Mouse (Mus musculus) hematopoietic stem cell, adult 5-6 weeks (primary cell): ENCODE results near the gene Mblac2. TPM values are rescaled to one million over a fixed set of nuclear protein-coding genes. Genes with fewer than 3 reads are reported as not detected.
A peak's percentile ranks its signal among the peaks of the same experiment; 100 is the strongest.

Experiments
- ATAC-seq, 2 experiments: fragments of 125-278 bp in 1 of 2; replicated peaks in 1 of 2; 2 replicates each; pipeline ENCODE4 v1.8.0; 2016 to 2017; ENCODE audit warnings: inconsistent platforms in 2 of 2, mild to moderate bottlenecking in 2 of 2, moderate number of reproducible peaks in 2 of 2, low read depth in 1 of 2, moderate TSS enrichment in 1 of 2; ENCODE audit not compliant: low FRiP score in 2 of 2, poor library complexity in 2 of 2, severe bottlenecking in 2 of 2, insufficient read depth in 1 of 2, low TSS enrichment in 1 of 2
- total RNA-seq: library from RNA; stranded (forward); fragments of 172-1452, 232-1000 nt; gene quantifications from 2 replicates; pipeline ENCODE4 v1.2.3, GENCODE M21; 2017

Gene Mblac2
- total RNA-seq, 1 experiment from 2014 or later: 4.4 TPM

DNA sequence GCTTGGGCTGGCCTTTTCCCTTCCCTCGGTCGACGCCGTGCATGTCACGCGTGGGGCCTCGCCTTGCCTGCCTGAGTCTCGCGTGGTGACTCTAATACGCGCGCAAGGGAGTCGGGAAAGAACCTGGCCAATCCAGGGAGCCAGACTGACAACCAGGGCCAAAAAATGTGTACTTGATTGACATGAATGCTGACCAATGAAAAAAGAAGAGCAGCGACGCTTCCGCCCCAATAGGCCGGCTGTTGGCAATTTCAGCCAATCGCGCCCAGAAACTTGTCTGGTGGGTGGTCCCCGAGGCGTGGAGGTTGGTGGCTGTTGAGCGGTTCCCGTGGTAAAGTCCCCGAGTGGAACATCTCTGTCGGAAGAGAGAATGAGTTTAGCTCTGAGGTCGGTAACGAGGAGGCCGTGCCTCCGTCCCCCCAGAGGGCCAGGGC is 71.8 kb downstream of the Mblac2 start, which contains the start of gene Cetn3:
TSS of gene Cetn3 (plus strand) at position 107 of the 434 bp plus-strand sequence.
- ATAC-seq: peak; percentile 86 to 89

DNA sequence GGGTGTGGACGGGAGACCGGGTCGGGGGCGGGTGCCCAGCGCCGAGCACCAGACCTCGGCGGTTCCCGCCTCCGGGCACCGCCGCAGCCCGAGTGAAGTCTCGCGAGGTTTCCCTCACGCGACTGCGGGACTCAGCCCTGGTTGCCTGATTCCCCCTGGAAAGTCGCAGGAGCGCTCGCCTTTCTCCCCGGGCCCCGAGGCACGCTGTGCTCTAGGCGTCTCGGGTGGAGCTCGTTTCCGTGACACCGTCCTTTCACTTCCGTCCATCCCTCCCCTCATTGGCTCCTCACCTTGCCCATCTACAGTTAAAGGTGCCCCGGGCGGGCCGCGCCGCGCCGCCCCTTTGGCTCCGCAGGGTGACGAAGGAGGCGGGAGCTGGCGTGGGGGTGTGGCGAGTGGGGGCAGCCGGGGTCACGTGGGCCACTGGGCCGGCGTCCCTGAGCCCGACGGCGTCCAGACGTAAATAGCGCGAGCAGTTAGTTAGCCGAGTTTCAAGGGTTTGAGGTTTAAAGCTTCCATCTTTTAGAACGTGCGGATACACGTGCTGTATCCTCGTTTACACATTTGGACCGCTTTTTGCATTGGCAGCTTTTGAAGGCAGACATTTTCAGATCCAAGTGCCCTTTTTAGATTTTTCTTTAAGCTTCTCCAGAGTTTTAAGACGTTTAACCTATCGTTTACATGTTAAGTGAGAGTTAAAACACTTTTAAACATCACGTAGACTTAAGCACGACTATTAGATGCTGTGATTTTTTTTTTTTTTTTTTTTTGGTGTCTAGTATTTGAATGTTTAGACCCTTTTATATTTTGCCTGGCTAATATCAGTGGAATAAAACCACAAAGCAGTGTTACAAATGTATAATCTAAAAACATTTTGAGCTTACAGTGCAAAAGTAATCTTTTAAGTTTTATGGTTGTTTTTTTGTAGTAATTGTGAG is 72.5 kb downstream of the Mblac2 start:
- ATAC-seq: peak; percentile 93

DNA sequence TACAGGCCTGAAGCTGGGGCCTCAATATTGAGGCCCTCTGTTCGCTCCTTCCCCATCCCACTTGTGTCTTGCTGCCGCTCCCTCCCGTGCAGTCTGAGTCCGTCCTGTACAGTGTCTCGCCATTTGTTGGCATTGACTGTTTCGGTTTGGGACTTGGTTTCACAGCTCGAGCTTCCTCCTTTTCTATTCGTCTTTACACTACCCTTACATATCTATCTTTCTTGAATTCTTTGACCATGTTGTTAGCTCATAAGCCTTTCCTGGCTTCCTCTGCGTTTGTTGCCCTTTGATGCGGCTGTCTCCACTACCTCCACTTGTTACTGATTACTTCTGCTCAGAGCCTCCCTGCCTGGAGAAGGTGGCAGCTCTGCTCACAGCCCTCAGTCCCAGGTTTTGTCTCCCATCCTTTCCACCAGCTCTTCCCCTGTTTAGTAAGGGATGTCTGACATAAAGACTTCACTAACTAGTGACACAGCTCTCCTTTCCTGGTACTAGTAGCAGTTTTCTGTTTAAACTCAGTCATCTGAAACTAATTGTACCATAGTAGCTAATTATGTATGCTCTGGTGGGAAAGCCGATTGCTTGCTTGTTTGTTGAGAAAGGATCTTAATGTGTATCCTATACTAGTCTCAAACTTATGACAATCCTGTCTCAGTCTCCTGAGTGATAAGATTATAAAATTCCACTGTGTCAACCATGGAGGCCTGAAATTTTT is 74.8 kb downstream of the Mblac2 start:
- no peak for ATAC-seq

GRCm38 (mm10) chr13:81790160-81790559 is 79.0 kb downstream of the Mblac2 start:
- no peak for ATAC-seq

GRCm38 (mm10) chr13:81791861-81792260 is 80.7 kb downstream of the Mblac2 start:
- no peak for ATAC-seq

DNA sequence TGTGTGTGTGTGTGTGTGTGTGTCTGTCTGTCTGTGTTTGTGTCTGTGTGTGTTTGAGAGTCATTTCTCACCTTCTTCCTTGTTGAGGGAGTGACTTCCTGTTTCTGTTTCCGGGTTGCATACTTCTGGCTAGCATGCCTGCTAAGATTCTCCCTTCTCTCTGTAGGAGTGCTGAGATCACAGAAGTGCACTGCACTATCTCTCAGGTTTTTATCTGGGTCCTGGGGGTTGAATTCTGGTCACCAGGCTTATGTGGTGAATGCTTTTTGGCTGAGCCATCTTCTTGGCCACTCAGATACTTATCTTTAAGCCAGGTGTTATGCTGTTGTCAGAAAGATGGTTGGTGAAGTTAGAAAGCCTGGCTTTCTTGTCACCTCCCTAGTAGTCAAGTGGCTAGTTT is 82.7 kb downstream of the Mblac2 start:
- ATAC-seq: peak; percentile 78 to 81; a peak in 3 of 4 replicates

GRCm38 (mm10) chr13:81801121-81801520 is 90.0 kb downstream of the Mblac2 start:
- ATAC-seq: peak; percentile 59 to 68; a peak in 2 of 4 replicates

Other genes starting within 250 kb of the Mblac2 start
- not detected in 2 replicates for gene Adgrv1, start 78.2 kb upstream of the Mblac2 start, total RNA-seq
- 39.7 and 61.9 TPM in 2 replicates for gene Lysmd3, start 53.7 kb upstream of the Mblac2 start, total RNA-seq
- 23.8 and 34.0 TPM in 2 replicates for gene Polr3g, start 328 bp upstream of the Mblac2 start, total RNA-seq
- 439 and 591 TPM in 2 replicates for gene Cetn3, start 71.7 kb downstream of the Mblac2 start, total RNA-seq